Mouse (Mus musculus): ENCODE measurements at regions not wholly inside any gene's neighbourhood (a gene's known extent, or its start where the extent isn't known, plus 50 kb on each side); places are given as distances from the start of the nearest gene placed in this dataset.

DNA sequence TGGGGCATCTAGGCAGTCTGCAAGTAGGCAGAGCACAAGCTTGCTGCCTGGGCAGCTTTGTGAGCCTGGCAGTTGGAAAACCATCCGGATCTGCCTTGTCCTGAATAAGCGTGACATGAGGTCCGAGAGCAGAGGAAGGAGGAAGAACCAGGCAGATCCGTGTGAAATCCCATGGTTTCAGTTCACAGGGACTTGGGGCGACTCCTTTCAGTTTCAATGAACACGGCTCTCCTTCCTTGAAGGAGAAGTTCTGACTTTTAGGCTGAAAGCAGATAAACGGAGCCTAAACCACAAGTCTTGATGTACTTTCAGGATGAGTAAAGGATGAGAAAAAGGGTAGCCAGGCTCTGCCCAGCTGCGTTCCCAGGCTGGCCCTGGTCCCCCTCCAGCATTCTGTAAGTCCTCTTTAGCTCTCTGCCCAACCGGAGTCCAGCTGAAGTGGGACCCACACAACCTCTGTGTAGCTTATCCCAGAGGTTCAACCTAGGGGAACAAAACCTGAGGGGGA lies 248.2 kb downstream of the Clic5 start:
- H3K36me3 ChIP-seq (ENCODE audit: control insufficient read depth, insufficient read depth, low read length, poor library complexity, severe bottlenecking), result no peaks in the 10 kb centered on the region
- H3K27me3 ChIP-seq (ENCODE audit: control insufficient read depth, insufficient read depth, low read length, poor library complexity, severe bottlenecking), result no peaks in the 10 kb centered on the region
- DNase-seq (ENCODE audit: low read depth, low spot score), result no peak

DNA sequence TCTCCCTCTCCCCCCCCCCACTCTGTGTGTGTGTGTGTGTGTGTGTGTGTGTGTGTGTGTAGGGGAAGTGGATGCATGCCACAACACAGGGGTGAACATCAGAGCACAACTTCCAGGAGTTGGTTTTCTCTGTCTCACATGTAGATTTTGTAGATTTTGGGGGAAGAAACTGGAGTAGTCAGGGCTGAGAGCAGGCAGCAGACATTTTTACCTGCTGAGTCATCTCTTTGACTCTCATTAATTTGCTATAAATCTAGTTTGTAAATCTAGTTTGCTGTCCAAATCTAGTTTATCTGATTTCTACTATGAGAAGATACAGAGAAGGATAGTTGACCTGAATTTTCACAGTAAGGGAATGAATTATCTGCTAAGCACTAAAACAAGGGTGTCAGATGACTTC lies 250.1 kb downstream of the Clic5 start:
- Histone ChIP-seq H3K27me3 (ENCODE audit: control insufficient read depth, insufficient read depth, low read length, poor library complexity, severe bottlenecking) (no peaks in the 10 kb centered on the region), H3K36me3 (ENCODE audit: control insufficient read depth, insufficient read depth, low read length, poor library complexity, severe bottlenecking) (no peaks in the 10 kb centered on the region)
- DNase-seq (ENCODE audit: low read depth, low spot score), result no peak

DNA sequence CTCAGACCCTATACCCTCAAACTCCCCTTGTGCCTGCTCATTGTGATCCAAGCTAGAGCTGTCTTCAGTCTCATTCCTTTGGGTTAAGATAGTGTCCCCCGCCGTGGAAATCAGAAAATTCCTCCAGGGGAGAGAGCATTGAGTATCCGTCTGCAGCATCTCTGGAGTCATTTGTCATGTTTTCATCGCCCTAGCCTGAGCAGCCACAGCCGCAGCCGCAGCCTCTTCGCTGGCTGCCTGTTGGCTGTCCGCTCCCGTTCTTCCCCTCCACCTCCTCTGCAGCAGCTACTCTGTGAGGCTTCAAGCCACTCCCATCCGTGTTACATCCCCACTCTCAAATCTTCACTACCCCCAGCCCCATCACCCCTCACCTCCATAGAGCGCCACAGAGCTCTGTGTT lies 255.1 kb downstream of the Clic5 start:
- no peak for DNase-seq (ENCODE audit: low read depth, low spot score)
- no peaks in the 10 kb centered on the region for H3K36me3 ChIP-seq (ENCODE audit: control insufficient read depth, insufficient read depth, low read length, poor library complexity, severe bottlenecking)

DNA sequence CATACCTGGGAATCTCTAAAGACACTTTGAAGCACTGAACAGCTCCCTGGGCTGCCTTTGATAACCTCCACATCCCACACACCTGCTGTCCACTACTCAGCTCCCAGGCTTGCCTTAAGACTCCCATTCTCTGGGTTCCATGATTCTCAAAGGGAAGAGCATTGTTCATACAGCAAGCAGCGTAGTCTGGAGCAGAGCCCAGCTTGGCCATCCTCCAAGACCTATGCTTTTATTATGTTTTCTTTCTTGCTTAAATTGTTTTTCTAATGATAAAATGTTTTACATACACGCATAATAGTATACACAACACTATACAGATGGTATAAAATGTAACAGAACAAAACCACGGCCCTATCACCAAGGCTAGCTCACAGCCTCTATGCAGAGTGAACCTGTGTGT lies 257.0 kb downstream of the Clic5 start:
- Histone ChIP-seq H3K27me3 (ENCODE audit: control insufficient read depth, insufficient read depth, low read length, poor library complexity, severe bottlenecking) (no peaks in the 10 kb centered on the region), H3K36me3 (ENCODE audit: control insufficient read depth, insufficient read depth, low read length, poor library complexity, severe bottlenecking) (no peaks in the 10 kb centered on the region)
- DNase-seq (ENCODE audit: low read depth, low spot score), result no peak

More for the DNA sequence above, 255.1 kb downstream of the Clic5 start:
- no peaks in the 10 kb centered on the region for H3K27me3 ChIP-seq (ENCODE audit: control insufficient read depth, insufficient read depth, low read length, poor library complexity, severe bottlenecking)

Data from splenic B cell, adult 2 months (primary cell).